Mouse (Mus musculus) brain, embryonic 14.5 days (tissue): ENCODE measurements at regions not wholly inside any gene's neighbourhood (a gene's known extent, or its start where the extent isn't known, plus 50 kb on each side); places are given as distances from the start of the nearest gene placed in this dataset.
A peak's percentile ranks its signal among the peaks of the same experiment; 100 is the strongest.

Experiments used
- DNase-seq: peaks from one replicate; pipeline ENCODE4 v3.0.0-alpha.2; 2011; ENCODE audit warnings: low read depth
- CTCF ChIP-seq: fragments of 200-500 bp; IDR thresholded peaks from 2 replicates; pipeline ENCODE4 v1.5.1; 2012; ENCODE audit warnings: inconsistent platforms, mild to moderate bottlenecking, moderate library complexity, borderline replicate concordance; ENCODE audit not compliant: insufficient read depth, insufficient read length; ENCODE audit errors: extremely low read depth
- POLR2A ChIP-seq: fragments of 200-500 bp; IDR thresholded peaks from 2 replicates; pipeline ENCODE4 v1.6.1; 2012; ENCODE audit warnings: mild to moderate bottlenecking, inconsistent platforms, borderline replicate concordance; ENCODE audit not compliant: poor library complexity, insufficient read depth, insufficient read length, severe bottlenecking; ENCODE audit errors: extremely low read depth

DNA sequence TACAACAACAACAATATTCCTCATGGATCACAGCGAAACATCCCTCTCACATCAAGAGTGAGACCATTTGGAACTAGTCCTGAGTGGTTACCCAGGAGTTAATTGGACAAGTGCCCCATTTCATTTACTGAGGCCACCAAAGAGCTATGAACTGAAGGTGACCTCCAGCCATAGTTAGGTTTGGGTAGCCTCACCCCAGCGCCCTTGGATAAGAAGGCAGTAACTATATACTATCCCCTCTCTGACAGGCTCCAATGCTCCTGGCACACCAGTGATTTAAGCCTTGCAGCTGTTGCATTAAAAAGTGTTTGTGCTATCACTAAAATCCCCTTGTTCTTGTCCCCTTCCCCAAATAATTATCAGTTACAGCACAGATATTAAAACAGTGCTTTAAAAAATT is 836.8 kb downstream of the Poteg start:
- no peak for DNase-seq
- TF ChIP-seq CTCF (no peak), POLR2A (no peak)

DNA sequence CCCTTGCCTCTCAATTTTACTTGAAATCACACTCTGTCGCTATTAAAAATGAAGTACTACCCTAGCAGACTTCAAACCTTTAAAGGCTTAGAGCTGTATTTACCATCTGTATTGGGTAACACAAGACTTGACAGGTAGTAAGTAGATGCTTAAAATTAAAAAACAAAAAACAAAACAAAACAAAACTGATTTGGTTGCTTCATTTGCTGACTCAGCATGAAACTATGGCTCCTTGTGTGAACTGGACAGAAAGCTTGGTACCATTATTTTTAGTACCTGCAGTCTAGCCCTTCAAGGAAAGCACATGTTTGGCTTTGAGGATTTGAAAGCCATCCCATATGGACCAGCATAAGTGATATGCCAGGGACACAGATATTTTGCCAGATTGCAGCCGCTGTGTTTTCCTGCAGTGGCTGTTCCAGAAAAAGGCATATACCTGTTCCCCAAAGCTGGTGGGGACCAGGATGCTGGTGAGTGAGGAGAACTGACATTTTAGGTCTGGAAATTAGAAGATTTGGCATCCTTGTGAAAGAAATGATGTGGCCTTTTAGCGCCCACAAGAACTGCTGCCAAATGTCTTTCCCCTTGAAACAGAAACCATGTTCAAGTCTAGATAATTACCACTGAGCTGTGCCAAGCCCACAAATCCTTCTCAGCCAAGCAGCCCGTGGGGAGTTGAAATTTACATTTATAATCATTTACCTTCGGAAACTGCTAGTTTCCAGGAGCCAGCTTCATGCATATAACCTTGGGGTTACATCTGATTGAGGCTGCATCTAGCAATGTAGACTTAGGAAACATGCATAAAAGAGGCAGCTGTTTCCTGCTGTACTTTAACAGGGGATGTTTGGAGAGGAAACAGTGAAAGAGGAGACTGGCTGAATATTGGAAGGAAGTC is 851.7 kb downstream of the Poteg start:
- TF ChIP-seq CTCF: no peak
- no peak for TF ChIP-seq POLR2A
- peak; percentile 94 for DNase-seq

DNA sequence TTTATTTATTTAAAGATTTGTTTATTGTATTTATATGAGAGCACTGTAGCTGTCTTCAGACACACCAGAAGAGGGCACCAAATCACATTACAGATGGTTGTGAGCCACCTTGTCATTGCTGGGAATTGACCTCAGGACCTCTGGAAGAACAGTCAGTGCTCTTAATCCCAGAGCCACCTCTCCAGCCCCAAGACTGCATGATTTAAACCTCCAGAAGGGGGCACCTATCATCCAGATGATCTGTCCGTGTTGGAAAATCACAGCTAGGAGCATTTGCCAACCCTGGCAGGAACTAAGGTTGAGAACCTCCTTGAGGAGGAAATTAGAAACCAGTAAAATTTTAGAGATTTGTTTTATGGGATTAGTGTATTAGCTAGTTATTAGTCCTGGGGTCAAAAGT is 869.6 kb downstream of the Poteg start:
- no peak for DNase-seq
- TF ChIP-seq POLR2A (no peak), CTCF (no peak)

DNA sequence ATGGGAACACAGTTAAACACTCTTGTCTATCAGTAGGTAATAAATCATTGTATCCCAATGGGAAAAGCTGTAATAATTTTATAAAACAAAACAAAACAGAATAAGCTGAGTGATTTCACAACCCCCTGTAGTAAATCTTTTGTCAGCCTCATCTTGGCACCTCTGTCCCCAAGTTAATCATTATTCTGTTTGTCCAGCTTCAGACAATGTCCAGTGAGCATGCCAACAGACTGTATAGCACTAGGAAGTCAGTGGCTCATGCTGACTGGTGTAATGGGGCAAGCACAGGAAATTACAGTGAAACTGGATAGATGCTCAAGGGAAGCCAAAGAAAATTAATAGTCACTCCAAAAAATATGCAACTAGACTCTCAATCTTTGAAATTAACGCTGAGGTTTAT is 885.9 kb downstream of the Poteg start:
- no peak for DNase-seq
- no peak for TF ChIP-seq CTCF
- TF ChIP-seq POLR2A: no peak

DNA sequence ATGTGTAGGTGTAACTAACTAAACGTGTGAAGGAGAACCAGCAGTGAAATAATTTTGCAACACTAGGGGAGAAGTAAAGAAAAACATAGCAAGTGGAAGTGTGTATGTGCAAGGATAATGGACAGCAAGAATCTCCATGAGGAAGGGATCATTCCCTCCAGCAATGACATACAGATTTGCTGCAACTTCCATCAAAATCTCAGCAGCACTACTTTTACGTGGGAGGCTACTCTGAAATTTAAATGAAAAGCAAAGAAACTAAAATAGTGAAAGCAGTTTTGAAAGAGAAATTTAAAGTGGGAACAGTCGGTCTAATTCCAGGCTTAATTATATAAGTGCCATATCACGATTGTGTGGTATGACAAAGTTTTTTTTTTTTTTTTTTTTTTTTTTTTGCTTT is 890.0 kb downstream of the Poteg start:
- DNase-seq: no peak
- TF ChIP-seq CTCF (no peak), POLR2A (no peak)

DNA sequence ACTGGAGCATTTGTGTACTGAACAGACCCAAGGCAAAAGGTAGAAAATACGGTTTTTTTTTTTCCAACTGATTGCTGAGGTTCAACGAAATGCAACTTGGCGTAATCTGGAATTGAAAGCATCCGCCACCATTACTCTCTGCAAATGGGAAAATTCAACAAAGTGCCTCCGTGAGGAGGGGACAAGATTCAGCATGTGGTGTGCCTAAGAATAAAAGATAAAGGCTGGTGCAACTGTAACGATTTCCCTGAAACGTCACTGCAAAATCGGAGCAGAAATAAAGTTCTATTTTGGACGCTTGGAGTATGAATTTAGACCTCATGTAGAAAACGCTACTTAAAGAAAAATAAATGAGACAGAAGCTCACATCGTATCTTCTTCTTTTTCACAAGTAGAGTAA is 893.8 kb downstream of the Poteg start:
- TF ChIP-seq POLR2A (no peak), CTCF (no peak)
- DNase-seq: no peak

DNA sequence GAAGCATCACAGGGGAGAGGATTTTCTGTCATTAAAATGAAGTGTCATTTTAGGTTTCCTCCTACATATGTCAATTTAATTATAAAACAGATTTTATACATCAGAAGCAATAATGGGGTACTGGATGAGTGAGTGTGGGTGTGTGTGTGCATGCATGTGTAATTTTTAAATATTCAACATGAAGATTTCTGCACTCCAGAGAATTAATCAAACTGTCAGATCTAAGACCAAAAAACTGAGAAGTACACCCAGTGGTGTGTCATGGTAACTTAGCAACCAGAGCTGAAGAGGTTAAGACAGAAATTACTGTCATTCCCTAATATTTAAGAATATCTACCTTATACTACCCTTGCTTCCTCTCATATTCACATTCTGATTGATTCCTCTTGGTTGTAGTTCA is 919.0 kb downstream of the Poteg start:
- DNase-seq: peak; percentile 31
- TF ChIP-seq POLR2A (no peak), CTCF (no peak)

DNA sequence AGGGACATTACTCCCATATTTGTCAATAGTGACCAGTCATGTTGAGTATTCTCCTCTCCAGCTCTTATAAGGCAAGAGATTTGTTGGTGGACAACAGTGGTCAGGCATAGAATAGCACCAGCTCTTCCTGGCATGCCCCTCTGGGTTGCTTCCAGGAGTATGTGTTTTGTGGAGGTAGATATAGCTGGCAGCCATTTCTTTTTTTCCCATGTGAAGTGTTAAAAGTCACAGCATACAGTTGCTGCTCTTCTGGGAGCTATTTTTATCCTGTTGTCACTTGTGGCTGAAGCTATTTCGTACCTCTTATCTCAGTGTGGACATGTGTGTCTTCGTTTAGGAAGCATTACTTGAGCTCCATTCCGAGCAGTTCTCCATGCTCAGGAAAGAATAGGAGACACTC is 919.9 kb downstream of the Poteg start:
- TF ChIP-seq CTCF (no peak), POLR2A (no peak)
- no peak for DNase-seq

DNA sequence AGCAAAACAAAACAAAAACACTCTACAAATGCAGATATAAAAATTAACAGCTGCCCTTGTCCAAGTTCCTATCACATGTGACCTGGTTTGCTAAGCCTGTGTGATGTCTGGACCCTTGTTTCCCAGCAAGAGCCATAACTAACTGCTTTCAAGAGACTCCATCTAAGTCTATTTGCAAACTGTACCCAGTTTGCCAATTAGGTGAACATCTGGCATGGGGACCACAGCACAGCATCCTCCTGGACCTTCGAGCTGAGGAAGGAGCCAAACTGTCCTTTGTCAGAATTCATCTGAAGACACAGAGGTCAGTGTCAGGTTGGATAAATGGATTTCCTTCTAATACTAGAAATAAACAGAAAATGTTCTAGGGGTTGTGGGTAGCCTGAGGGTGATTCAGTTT is 924.3 kb downstream of the Poteg start:
- no peak for TF ChIP-seq CTCF
- TF ChIP-seq POLR2A: no peak
- DNase-seq: no peak

DNA sequence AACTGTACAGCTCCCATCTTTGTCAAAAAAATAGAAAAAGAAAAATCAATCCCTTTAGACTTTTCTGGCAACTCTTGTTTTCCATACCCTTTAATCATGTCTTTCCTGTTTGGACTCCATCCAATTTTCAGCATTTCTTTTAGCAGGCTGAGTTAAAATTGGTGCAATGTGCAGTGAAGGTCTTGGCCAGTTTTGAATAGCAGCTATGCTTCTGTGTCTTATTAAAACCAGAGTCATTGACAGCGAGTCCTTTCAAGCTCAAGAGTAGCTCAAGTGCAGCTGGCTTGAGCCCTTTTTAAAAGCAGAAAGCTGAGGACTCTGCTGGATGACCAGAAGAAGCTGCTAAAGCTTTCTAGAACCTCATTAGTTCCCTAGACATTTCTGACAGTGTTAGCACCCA is 952.7 kb downstream of the Poteg start:
- TF ChIP-seq POLR2A (no peak), CTCF (no peak)
- peak; percentile 62 for DNase-seq

DNA sequence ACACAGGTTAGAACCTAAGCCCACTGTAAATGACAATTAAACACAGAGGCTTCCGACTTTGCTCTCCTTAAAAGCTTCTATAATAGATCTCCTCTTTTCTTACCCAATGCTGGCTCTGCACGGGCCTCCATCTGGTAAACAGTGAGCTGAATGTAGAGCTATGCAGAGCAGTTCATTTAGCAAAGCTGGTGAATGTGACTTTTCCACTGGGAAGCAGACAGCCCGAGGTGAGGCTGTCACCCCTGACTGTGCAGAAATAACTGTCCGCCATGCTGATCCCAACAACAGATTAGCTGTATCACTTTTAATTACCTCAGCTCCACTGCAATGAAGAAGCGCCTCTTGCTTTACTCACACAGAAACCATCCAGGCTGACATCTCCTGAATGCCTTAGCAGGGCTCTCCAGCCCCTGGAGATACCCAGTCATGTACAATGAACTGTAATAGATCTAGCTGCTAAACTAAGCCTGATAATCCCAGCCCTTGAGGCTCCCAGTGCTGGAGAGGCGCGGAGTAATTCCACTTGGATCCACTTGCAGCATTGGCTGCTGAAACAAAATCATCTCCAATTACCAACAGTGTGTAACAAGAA is 980.2 kb downstream of the Poteg start:
- TF ChIP-seq POLR2A: no peak
- no peak for TF ChIP-seq CTCF
- peak; percentile 71 for DNase-seq

DNA sequence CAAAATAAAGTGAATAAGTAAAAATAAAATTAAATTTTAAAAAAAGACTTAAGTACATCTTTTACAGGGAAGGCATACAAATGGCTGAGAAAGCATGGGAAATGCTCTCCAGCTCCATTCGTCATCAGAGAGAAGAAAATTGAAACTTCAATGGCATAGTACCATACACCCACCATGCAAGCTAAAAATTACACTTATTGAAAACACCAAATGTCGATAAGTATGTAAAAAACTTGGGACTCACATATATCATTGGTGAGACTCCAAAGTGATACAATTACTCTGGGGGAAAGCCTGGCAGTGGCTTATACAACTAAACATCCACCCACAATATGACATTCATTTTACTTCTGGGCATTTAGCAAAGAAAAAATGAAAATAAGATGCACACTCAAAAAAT is 1025.7 kb downstream of the Poteg start:
- no peak for DNase-seq
- TF ChIP-seq POLR2A: no peak
- TF ChIP-seq CTCF: no peak

DNA sequence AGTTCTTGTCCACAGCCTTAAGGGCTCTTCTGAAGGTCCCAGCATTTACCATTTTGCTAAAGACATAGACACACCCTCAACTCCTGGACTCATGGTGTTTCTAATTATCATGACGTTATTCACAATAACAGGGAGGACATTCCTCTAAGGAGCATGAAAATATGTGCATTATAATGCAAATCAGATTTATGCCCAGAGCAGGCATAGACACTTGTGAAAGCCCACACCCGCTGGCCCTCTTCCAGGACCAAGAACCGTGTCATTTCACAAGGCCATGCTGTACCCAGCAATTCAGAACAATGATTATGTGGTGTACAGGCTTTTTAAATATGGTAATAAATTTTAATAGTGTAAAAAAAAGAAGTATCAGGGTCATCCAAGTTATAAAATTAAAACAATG is 1040.4 kb downstream of the Poteg start:
- DNase-seq: peak; percentile 64
- TF ChIP-seq POLR2A (no peak), CTCF (no peak)
